Mouse (Mus musculus): ENCODE measurements around the gene Cfap73.

DNA sequence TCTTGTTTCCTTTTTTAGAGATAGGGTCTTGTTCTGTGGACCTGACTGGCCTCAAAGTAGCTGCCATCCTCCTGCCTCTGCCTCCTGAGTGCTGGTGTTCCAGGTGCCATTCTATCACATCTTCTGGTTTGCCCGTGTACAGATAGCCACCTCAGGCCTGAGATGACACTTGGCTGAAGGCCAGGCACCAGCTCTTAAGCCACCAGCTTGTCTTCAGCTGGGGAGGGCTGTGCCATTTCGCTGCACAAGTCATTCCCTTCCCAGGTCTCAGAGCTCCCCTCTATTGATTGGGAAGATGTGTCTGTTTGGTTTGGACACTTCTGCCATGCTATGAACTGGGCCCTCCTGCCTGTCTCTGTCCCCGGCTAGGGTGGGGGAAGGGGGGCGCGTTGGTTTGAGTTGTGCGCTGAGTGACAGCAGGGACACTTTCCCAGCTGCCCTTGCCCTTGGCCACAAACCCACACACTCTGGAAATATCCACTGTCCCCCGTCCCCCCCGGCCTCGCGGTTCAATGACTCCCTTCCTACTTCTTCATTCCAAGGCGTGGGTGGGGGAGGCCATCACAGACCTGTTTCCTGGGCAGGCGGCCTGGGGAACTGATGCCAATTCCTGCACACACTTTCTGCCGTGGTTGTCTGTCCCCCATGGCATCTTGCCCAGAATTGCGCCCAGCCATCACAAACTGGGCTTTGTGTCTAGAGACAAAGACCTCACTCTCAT, 9.5 kb upstream of the Cfap73 start:
- TF ChIP-seq CTCF (IDR thresholded peaks at IDR 0.05; ENCODE audit: low read depth, low read length) (no peak), POLR2A (IDR thresholded peaks at IDR 0.05; ENCODE audit: extremely low read depth, insufficient read depth, low read length) (no peak)
